Mouse (Mus musculus) megakaryocyte, embryonic 14.5 days (primary cell): ENCODE measurements around the gene Cad. TPM values are rescaled to one million over a fixed set of nuclear protein-coding genes. Genes with fewer than 3 reads are reported as not detected.
"Not testable (repeated sequence)": the region's sequence is repeated elsewhere in the genome, so short reads cannot be mapped to it uniquely, and the experiment has no call there.

Experiments used
- H3K27me3 ChIP-seq: replicated peaks from 2 replicates; pipeline ENCODE3; 2012; ENCODE audit warnings: inconsistent platforms
- H3K36me3 ChIP-seq: replicated peaks from 2 replicates; pipeline ENCODE3; 2012; ENCODE audit warnings: low read length, inconsistent platforms, mixed read lengths
- H3K4me1 ChIP-seq: 2 replicates; pipeline ENCODE4 v1.6.1; 2012; ENCODE audit warnings: inconsistent platforms
- H3K4me3 ChIP-seq: replicated peaks from 2 replicates; pipeline ENCODE3; 2012; ENCODE audit warnings: moderate library complexity, mild to moderate bottlenecking, inconsistent platforms
- H3K9me3 ChIP-seq: 2 replicates; pipeline ENCODE4 v1.6.1; 2012; ENCODE audit warnings: inconsistent platforms
- FLI1 ChIP-seq: IDR thresholded peaks from 2 replicates; pipeline ENCODE4 v1.6.1; 2012; ENCODE audit warnings: low read length, inconsistent platforms, mixed read lengths
- GATA1 ChIP-seq: IDR thresholded peaks from 3 replicates; pipeline ENCODE4 v1.6.1; 2012; ENCODE audit warnings: mixed read lengths, low read length, inconsistent platforms, borderline replicate concordance
- polyA plus RNA-seq: library from polyadenylated mRNA; stranded (reverse); fragments of >175 nt; gene quantifications from 2 replicates; pipeline ENCODE4 v1.2.3, GENCODE M21; 2012; ENCODE audit warnings: low replicate concordance; ENCODE audit not compliant: insufficient read depth

The Cad gene
- polyA plus RNA-seq, 1 experiment = 218 TPM

- Histone ChIP-seq H3K36me3 (peaks cover 63% of the 10 kb centered on the region), H3K4me1 (peaks cover 4% of the 10 kb centered on the region; the same call in 1 of the 2 replicates), H3K9me3 (no peaks in the 10 kb centered on the region), H3K4me3 (no peak overlapping the region), H3K27me3 (peaks cover 20% of the 10 kb centered on the region)
- TF ChIP-seq GATA1 = no peak
These were observed 16.3 kb upstream of the Cad start for GRCm38 (mm10) chr5:31038171-31038845.

DNA sequence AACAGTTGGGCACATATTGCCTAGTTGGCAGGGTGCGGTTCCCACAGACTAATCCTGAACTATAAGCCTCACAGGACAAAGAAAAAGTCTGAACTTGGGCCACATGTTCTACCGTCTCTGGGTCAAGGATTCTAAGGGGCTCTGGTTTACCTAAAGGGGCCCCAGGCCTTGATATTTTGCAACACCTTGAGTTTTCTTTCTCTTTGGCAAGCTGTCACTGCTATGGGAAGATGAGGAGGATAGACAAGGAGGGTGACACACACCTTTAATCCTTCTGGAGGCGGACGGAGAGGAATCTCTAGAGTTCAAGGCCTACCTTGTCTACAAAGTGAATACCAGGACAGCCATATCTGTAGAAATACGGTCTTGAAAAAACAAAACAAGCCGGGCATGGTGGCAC, 8.2 kb upstream of the Cad start:
- Histone ChIP-seq H3K4me3 (no peak overlapping the region), H3K4me1 (peaks cover 21% of the 10 kb centered on the region), H3K27me3 (no peaks in the 10 kb centered on the region), H3K36me3 (peaks cover 34% of the 10 kb centered on the region), H3K9me3 (no peaks in the 10 kb centered on the region)
- TF ChIP-seq GATA1 (no peak), FLI1 (no peak)

DNA sequence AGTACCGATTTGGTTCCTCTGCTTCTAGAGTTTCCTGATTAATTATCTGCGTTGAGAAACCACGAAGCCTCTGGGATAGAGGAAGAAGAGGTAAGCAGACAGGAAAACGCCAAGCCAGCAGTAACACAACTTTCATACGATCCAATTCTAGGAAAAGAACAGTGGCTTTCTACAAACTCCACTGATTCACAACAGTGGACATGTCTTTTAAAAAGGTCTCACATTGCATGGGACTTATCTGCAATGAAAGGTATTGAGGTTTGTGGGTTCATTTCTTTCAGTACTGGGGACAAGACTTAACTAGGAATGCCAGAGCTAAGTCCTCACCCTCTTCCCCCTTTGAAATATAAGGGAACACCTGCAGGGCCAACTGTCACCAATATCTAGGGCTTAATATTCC, 7.5 kb upstream of the Cad start:
- H3K27me3 ChIP-seq = no peaks in the 10 kb centered on the region
- TF ChIP-seq FLI1 (no peak), GATA1 (no peak)
- peaks cover 21% of the 10 kb centered on the region for H3K4me1 ChIP-seq
- H3K9me3 ChIP-seq = no peaks in the 10 kb centered on the region
- H3K4me3 ChIP-seq = peak overlapping the region; percentile 99
- H3K36me3 ChIP-seq = peaks cover 31% of the 10 kb centered on the region

DNA sequence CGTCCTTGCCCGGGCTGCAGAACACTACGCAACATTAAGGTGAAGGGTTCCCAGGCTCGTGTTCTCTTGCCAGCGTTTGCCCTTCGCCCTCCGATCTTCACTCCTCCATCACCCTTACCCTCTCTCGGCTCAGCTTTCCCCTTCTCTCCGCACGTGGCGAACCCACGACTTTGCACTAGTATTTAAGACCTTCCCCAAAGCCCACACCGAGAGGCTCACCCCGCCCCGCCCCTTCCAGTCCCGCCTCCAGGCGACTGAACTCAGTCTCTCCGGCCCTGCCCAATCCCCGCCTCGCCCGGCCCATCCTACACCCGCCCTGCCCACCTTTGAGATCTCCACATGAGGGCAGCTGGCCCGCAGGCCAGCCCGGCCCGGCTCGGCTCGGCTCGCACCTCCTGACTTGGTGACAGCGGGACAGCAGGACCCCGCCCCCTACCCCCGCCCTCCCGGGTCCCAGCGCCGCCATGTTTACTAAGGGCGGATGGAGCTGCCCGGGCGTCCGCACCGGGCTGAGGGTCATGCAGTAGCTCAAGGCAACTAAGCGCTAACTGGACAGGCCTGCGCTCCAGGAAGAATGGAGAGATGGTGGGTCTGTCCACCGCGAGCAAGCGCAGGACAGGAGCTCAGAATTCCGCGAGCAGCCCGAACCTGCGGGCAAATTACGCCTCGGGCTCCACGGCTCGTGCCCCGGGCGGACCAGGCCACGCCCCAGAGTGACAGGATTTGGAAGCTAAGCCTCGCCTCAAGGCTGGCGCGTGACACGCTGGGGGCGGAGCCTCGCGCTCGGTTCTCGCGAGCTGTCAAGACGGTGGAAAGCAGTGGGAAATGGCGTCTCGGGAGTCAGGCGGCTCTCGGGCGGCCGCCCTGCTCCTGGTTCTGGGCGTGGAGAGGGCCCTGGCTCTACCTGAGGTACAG, 6.5 kb upstream of the Cad start, which contains the start of gene Atraid:
TSS of gene Atraid (plus strand) at position 465 of the 915 bp plus-strand sequence.
- H3K36me3 ChIP-seq = peaks cover 32% of the 10 kb centered on the region
- H3K9me3 ChIP-seq = no peaks in the 10 kb centered on the region
- no peak for TF ChIP-seq FLI1
- TF ChIP-seq GATA1 = no peak
- H3K27me3 ChIP-seq = no peaks in the 10 kb centered on the region
- H3K4me3 ChIP-seq = peak within 1 kb of the TSS; percentile 99
- H3K4me1 ChIP-seq = peaks cover 22% of the 10 kb centered on the region

DNA sequence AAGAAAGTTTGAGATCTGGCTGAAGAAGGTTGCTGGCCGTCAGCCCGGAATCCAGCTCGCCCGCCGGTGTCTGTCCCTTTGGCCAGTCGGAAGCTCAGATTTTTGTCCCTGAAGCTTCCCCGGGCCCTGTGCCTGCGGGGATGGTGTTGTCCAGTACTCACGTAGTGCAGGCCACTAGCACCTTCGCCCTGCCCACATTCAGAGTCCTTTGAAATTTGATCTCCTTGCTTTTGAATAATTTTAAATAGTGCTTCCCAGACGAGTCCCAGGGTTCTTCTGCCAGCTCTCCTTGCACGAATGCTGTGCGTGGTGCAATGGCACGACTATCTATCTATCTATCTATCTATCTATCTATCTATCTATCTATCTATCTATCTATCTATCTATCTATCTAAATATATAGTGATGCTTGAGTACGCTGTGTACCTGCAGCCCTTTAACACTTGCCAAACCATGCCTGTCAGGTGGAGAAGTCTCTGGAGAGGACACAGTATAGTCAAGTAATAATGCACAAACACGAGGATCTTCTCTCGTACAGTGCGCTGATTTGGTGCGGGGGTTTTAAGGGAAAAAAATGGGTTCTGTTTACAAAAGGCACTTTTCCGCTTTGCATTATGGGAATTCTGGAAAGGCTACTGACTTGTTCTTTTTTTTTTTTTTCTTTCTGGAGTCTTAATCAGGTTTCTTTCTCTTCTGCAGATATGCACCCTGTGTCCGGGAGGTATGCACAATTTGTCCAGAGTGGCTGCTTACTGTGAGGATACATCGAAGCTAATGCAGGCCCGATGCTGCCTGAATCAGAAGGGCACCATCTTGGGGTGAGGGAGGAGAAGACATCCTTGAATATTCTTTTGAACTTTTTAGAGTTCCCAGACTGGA, 5.6 kb upstream of the Cad start, which contains the start of gene Slc5a6:
TSS of gene Slc5a6 (minus strand) at position 162 of the 879 bp plus-strand sequence.
- H3K27me3 ChIP-seq = no peaks in the 10 kb centered on the region
- TF ChIP-seq FLI1 = no peak
- TF ChIP-seq GATA1 = no peak
- H3K36me3 ChIP-seq = peaks cover 27% of the 10 kb centered on the region
- no peaks in the 10 kb centered on the region for H3K9me3 ChIP-seq
- H3K4me1 ChIP-seq = peaks cover 23% of the 10 kb centered on the region
- H3K4me3 ChIP-seq = peak within 1 kb of the TSS; percentile 99

- H3K27me3 ChIP-seq = no peaks in the 10 kb centered on the region
- TF ChIP-seq FLI1 (no peak), GATA1 (no peak)
These were observed 4.2 kb upstream of the Cad start for GRCm38 (mm10) chr5:31050427-31050826.

GRCm38 (mm10) chr5:31053728-31054127, 852 bp upstream of the Cad start:
- Histone ChIP-seq H3K4me1 (peaks cover 46% of the 10 kb centered on the region), H3K4me3 (peak overlapping the region; percentile 97), H3K36me3 (peaks cover 40% of the 10 kb centered on the region)
- not testable (repeated sequence) for H3K27me3 ChIP-seq, H3K9me3 ChIP-seq

More at GRCm38 (mm10) chr5:31050427-31050826, 4.2 kb upstream of the Cad start:
- H3K4me1 ChIP-seq = peaks cover 34% of the 10 kb centered on the region
- peaks cover 20% of the 10 kb centered on the region for H3K36me3 ChIP-seq
- no peaks in the 10 kb centered on the region for H3K9me3 ChIP-seq
- H3K4me3 ChIP-seq = no peak overlapping the region

DNA sequence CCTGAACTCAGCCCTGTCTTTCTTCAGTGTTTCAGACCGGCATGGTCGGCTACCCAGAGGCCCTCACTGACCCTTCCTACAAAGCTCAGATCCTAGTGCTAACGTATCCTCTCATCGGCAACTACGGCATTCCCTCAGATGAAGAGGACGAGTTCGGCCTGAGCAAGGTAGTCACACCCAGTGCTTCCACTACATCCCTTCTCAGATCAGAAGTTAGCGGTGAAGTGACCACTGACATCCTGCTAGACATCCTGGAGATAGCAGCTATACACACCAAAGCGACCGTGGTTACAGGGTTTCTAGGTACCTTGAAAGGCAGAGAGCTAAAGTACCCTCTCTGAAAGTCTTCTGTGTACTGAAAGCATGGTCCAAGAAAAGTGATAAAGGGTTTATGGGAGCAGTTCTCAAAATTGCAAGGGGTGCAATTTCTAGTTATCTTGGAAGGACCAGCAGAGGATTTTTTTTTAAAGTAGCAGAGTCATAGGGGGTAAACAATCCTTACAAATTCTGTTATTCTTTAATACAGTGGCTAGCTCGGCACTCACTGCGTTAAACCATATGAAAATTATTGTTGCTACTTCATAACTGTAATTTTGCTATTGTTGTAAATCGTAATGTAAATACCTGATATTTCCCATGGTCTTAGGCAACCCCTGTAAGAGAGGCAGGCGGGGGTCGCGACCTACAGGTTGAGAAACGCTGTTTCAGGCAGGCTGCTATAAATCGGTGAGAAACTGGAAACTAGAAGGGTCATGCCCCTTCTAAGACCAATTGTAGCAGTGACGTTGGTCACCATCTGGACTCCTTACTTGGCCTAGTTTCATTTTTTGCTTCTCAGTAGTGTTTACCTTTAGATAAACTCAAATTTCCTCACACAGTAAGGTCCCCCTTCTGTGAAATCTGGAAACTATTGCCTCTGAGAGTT, 898 bp downstream of the Cad start:
- Histone ChIP-seq H3K4me1 (peaks cover 40% of the 10 kb centered on the region), H3K36me3 (peaks cover 58% of the 10 kb centered on the region)
- TF ChIP-seq FLI1 = no peak
- no peak for TF ChIP-seq GATA1

GRCm38 (mm10) chr5:31069810-31070209, 15.2 kb downstream of the Cad start:
- H3K27me3 ChIP-seq = no peaks in the 10 kb centered on the region
- peaks cover 93% of the 10 kb centered on the region for H3K36me3 ChIP-seq
- no peaks in the 10 kb centered on the region for H3K4me1 ChIP-seq
- TF ChIP-seq GATA1 = no peak
- no peak for TF ChIP-seq FLI1
- no peak overlapping the region for H3K4me3 ChIP-seq
- no peaks in the 10 kb centered on the region for H3K9me3 ChIP-seq

More for the DNA sequence above, 898 bp downstream of the Cad start:
- peak overlapping the region; percentile 97 for H3K4me3 ChIP-seq
- no peaks in the 10 kb centered on the region for H3K27me3 ChIP-seq
- no peaks in the 10 kb centered on the region for H3K9me3 ChIP-seq
